In genomic region chr3:73055399-73056043, GRCm38 (mm10) we compare ENCODE assay signal across 11 mouse cellular contexts. TPM values are rescaled to one million over a fixed set of nuclear protein-coding genes. Genes with fewer than 3 reads are reported as not detected.
DNase-seq lines count a peak whose midpoint lies in the region; ATAC-seq and TF ChIP-seq lines count a peak whose summit lies in the region.
"Had no signal": no experiment of that assay in that cellular context is flagged by ENCODE, and none has a peak within 500 bp of the region (broad histone marks: within the 10 kb centered on the region; RNA-seq: fewer than 3 reads in every experiment).

No protein-coding gene starts in this region.

- H3K4me3 ChIP-seq in layer of hippocampus, adult 2 months, result peak overlapping the region; percentile 75
- peak overlapping the region; percentile 81 for H3K4me3 ChIP-seq in cortical plate, adult 2 months (ENCODE audit: insufficient read depth, low read length)
- H3K4me3 ChIP-seq in forebrain, embryonic 16.5 days (replicated peaks; ENCODE audit: low read length), result peak overlapping the region; percentile 73
- peak overlapping the region; percentile 70 for H3K4me3 ChIP-seq in midbrain, embryonic 15.5 days
- no peak overlapping the region for H3K4me3 ChIP-seq in liver, embryonic 12.5 days
- H3K4me3 ChIP-seq: liver, embryonic 15.5 days had no signal

- H3K4me2 ChIP-seq in forebrain, embryonic 16.5 days (ENCODE audit: low read length), result peak overlapping the region; percentile 45
- peak overlapping the region; percentile 73 for H3K4me2 ChIP-seq in midbrain, embryonic 15.5 days
- H3K4me2 ChIP-seq in liver, embryonic 12.5 days, result no peak overlapping the region
- H3K4me2 ChIP-seq: liver, embryonic 15.5 days had no signal

- WGBS in forebrain, embryonic 16.5 days, result 42% methylated on average over 7 of the region's 7 CpGs
- 33% methylated on average over 7 of the region's 7 CpGs for WGBS in midbrain, embryonic 15.5 days
- 35% methylated on average over 7 of the region's 7 CpGs for WGBS in liver, embryonic 12.5 days (ENCODE audit: insufficient replicate concordance)

- H3K27ac ChIP-seq in layer of hippocampus, adult 2 months, result peak overlapping the region; percentile 94
- peak overlapping the region; percentile 71 for H3K27ac ChIP-seq in cortical plate, adult 2 months (ENCODE audit: insufficient read depth, low read length)
- H3K27ac ChIP-seq in forebrain, embryonic 16.5 days (ENCODE audit: low read length), result no peak overlapping the region
- H3K27ac ChIP-seq in midbrain, embryonic 15.5 days, result peak overlapping the region; percentile 53
- no peak overlapping the region for H3K27ac ChIP-seq in liver, embryonic 12.5 days
- H3K27ac ChIP-seq: liver, embryonic 15.5 days had no signal

- peaks cover 2% of the 10 kb centered on the region for H3K36me3 ChIP-seq in forebrain, embryonic 16.5 days (ENCODE audit: control insufficient read depth, insufficient read depth)
- no peaks in the 10 kb centered on the region for H3K36me3 ChIP-seq in midbrain, embryonic 15.5 days (replicated peaks)
- no peaks in the 10 kb centered on the region for H3K36me3 ChIP-seq in liver, embryonic 12.5 days
- H3K36me3 ChIP-seq: liver, embryonic 15.5 days had no signal

- no peaks in the 10 kb centered on the region for H3K9me3 ChIP-seq in forebrain, embryonic 16.5 days (ENCODE audit: control insufficient read depth, low read length)
- H3K9me3 ChIP-seq in midbrain, embryonic 15.5 days, result no peaks in the 10 kb centered on the region
- H3K9me3 ChIP-seq in liver, embryonic 12.5 days (replicated peaks), result no peaks in the 10 kb centered on the region
- H3K9me3 ChIP-seq: liver, embryonic 15.5 days had no signal

- no peak for DNase-seq in layer of hippocampus, adult 2 months (ENCODE audit: low spot score in 2 of 2)
- no peak for DNase-seq in layer of hippocampus, adult 11-12 months (ENCODE audit: low spot score)
- DNase-seq in lung, postnatal 25 days (ENCODE audit: low spot score), result no peak
- DNase-seq: kidney, postnatal 14 days had no signal

- no peaks in the 10 kb centered on the region for H3K27me3 ChIP-seq in forebrain, embryonic 16.5 days (replicated peaks; ENCODE audit: control insufficient read depth, insufficient read depth, low read length)
- no peaks in the 10 kb centered on the region for H3K27me3 ChIP-seq in midbrain, embryonic 15.5 days (replicated peaks)
- peaks cover 53% of the 10 kb centered on the region for H3K27me3 ChIP-seq in liver, embryonic 12.5 days (replicated peaks)
- H3K27me3 ChIP-seq: CH12.LX had no signal

- H3K4me1 ChIP-seq in cortical plate, adult 2 months (ENCODE audit: control insufficient read depth, insufficient read depth, low read length), result no peaks in the 10 kb centered on the region; the same call in 1 of the 2 replicates
- peaks cover 10% of the 10 kb centered on the region for H3K4me1 ChIP-seq in forebrain, embryonic 16.5 days (replicated peaks; ENCODE audit: control insufficient read depth, insufficient read depth, low read length)
- H3K4me1 ChIP-seq in midbrain, embryonic 15.5 days, result peaks cover 23% of the 10 kb centered on the region
- H3K4me1 ChIP-seq in liver, embryonic 12.5 days, result 0 out of 2 replicates have a peak, but pooled peaks cover 2% of the 10 kb centered on the region
- H3K4me1 ChIP-seq: liver, embryonic 15.5 days had no signal

- peak overlapping the region; percentile 9 for H3K9ac ChIP-seq in forebrain, embryonic 16.5 days (replicated peaks; ENCODE audit: low read depth, low read length)
- H3K9ac ChIP-seq in midbrain, embryonic 15.5 days, result peak overlapping the region; percentile 52
- H3K9ac ChIP-seq in liver, embryonic 12.5 days, result no peak overlapping the region
- H3K9ac ChIP-seq: liver, embryonic 15.5 days had no signal

- no peak for ATAC-seq in forebrain, embryonic 16.5 days
- no peak for ATAC-seq in midbrain, embryonic 15.5 days (replicated peaks)
- no peak for ATAC-seq in liver, embryonic 12.5 days
- ATAC-seq in erythroblast, adult 5-6 weeks (replicated peaks; ENCODE audit: low FRiP score, poor library complexity, severe bottlenecking), result no peak

- no peak for TF ChIP-seq POLR2A in cortical plate, adult 2 months (IDR thresholded peaks at IDR 0.05; ENCODE audit: extremely low read depth, insufficient read depth, low read length)

- no peak for TF ChIP-seq CTCF in layer of hippocampus, adult 2 months (conservative IDR thresholded peaks at IDR 0.05)
- no peak for TF ChIP-seq CTCF in cortical plate, adult 2 months (IDR thresholded peaks at IDR 0.05; ENCODE audit: extremely low read depth, insufficient read depth, low read length)

RNA-seq across cellular contexts. Expression of gene Slitrk3, which starts 2.1 kb away (rescaled TPM):
- total RNA-seq in layer of hippocampus, adult 2 months (2021), result 100 to 1,000 TPM in 1 of 2 experiments, 10 to 100 TPM in 1; 94.3 to 100 TPM
- polyA plus RNA-seq in cortical plate, adult 2 months (2012; rRNA removed), result 20.3 and 20.6 TPM in 2 replicates
- 16.0 and 18.7 TPM in 2 replicates for polyA plus RNA-seq in forebrain, embryonic 16.5 days (2015; fragmentation: Nextera tagmentation; extraction: Ambion mirVana)
- polyA plus RNA-seq in midbrain, embryonic 15.5 days (2015; fragmentation: Nextera tagmentation; extraction: Ambion mirVana), result 21.6 and 22.4 TPM in 2 replicates
- 0.05 TPM in 1 of 2 replicates, not detected in the other for polyA plus RNA-seq in liver, embryonic 12.5 days (2016; fragmentation: Nextera tagmentation; extraction: Ambion mirVana)
- not detected in 2 replicates for total RNA-seq in erythroblast, adult 5-6 weeks (2015; ENCODE audit: low replicate concordance)
- not detected in 2 replicates for total RNA-seq in erythroblast, adult 5-6 weeks (2017; ENCODE audit: low replicate concordance)
- total RNA-seq: CH12.LX had no signal

Comparison
In these comparisons a context has a peak if more than half of its experiments do, and no peak if none do; other contexts are left out.
1. H3K27ac ChIP-seq: peak in layer of hippocampus, adult 2 months (single experiment), cortical plate, adult 2 months (single experiment) and midbrain, embryonic 15.5 days (single experiment); none in forebrain, embryonic 16.5 days (single experiment) and liver, embryonic 12.5 days (single experiment).
2. RNA of gene Slitrk3, which starts 2.1 kb away (polyA plus RNA-seq): 21.6 to 22.4 TPM in midbrain, embryonic 15.5 days, 20.3 to 20.6 TPM in cortical plate, adult 2 months and 16.0 to 18.7 TPM in forebrain, embryonic 16.5 days; 0.05 TPM in liver, embryonic 12.5 days; every median in the first group is over 10 times any median in the second.